Mouse (Mus musculus) brain, embryonic 14.5 days (tissue): ENCODE data around the gene 1110017D15Rik.

ENCODE experiments used
- CTCF ChIP-seq: fragments of 200-500 bp; IDR thresholded peaks from 2 replicates; pipeline ENCODE4 v1.5.1; 2012; ENCODE audit warnings: inconsistent platforms, mild to moderate bottlenecking, moderate library complexity, borderline replicate concordance; ENCODE audit not compliant: insufficient read depth, insufficient read length; ENCODE audit errors: extremely low read depth
- POLR2A ChIP-seq: fragments of 200-500 bp; IDR thresholded peaks from 2 replicates; pipeline ENCODE4 v1.6.1; 2012; ENCODE audit warnings: mild to moderate bottlenecking, inconsistent platforms, borderline replicate concordance; ENCODE audit not compliant: poor library complexity, insufficient read depth, insufficient read length, severe bottlenecking; ENCODE audit errors: extremely low read depth

DNA sequence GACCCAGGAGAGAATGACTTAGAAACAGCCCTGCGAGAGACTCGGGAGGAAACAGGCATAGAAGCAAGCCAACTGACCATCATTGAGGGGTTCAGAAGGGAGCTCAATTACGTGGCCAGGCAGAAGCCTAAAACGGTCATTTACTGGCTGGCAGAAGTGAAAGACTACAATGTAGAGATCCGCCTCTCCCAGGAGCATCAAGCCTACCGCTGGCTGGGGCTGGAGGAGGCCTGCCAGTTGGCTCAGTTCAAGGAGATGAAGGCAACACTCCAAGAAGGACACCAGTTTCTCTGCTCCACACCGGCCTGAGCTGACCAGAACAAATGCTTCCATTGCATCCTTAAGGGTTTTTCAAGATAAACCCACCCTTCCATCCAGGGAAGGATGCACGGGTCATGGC, 36.9 kb downstream of the 1110017D15Rik start:
- TF ChIP-seq POLR2A, result no peak
- TF ChIP-seq CTCF, result no peak
